Mouse (Mus musculus) bone marrow, adult 2 months (tissue): ENCODE measurements at regions not wholly inside any gene's neighbourhood (a gene's known extent, or its start where the extent isn't known, plus 50 kb on each side); places are given as distances from the start of the nearest gene placed in this dataset.

Source experiments
- CTCF ChIP-seq: fragments of 200-500 bp; IDR thresholded peaks from 2 replicates; pipeline ENCODE4 v1.5.1; 2011; ENCODE audit warnings: low read length, control low read depth; ENCODE audit not compliant: control insufficient read depth, insufficient read depth
- POLR2A ChIP-seq: fragments of 200-500 bp; IDR thresholded peaks from 2 replicates; pipeline ENCODE4 v1.6.1; 2011; ENCODE audit warnings: low read depth, mild to moderate bottlenecking, control low read depth, low read length, borderline replicate concordance; ENCODE audit not compliant: control insufficient read depth

DNA sequence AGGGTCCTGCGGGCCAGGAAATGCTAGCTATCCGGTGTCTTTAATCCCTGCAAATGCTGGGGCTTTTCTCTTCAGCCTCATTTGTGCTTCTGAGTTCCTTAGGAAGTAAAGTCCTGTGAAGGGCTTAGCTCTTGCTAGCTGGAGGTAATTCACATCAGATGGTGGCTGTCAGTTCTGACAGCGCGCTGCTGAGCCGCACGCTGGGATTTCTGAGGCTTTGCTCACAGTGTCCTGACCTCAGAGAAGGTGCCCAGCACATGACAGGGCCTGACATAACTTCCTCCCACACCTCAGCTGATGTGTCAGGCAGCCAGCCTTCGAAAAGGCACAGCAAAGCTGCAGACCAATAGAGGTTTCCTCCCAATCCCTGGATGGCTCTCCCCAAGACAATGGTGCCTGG is 158.6 kb upstream of the Prok2 start:
- no peak for TF ChIP-seq POLR2A
- TF ChIP-seq CTCF: no peak
